Mouse (Mus musculus) heart, adult 18-20 months (tissue): ENCODE measurements around the gene Thbd. TPM values are rescaled to one million over a fixed set of nuclear protein-coding genes. Genes with fewer than 3 reads are reported as not detected.
A peak's percentile ranks its signal among the peaks of the same experiment; 100 is the strongest.

ENCODE experiments used
- DNase-seq, 2 experiments: peaks; one replicate each; pipeline ENCODE4 v3.0.0; 2021 to 2022; ENCODE audit warnings: mixed read lengths in 1 of 2
- total RNA-seq, 2 experiments: library from RNA; stranded (reverse); gene quantifications; 2 replicates each; pipeline ENCODE4 v1.2.3; 2021

Thbd gene
- total RNA-seq, 2 experiments from 2014 or later, result 42.3 to 44.8 TPM

DNA sequence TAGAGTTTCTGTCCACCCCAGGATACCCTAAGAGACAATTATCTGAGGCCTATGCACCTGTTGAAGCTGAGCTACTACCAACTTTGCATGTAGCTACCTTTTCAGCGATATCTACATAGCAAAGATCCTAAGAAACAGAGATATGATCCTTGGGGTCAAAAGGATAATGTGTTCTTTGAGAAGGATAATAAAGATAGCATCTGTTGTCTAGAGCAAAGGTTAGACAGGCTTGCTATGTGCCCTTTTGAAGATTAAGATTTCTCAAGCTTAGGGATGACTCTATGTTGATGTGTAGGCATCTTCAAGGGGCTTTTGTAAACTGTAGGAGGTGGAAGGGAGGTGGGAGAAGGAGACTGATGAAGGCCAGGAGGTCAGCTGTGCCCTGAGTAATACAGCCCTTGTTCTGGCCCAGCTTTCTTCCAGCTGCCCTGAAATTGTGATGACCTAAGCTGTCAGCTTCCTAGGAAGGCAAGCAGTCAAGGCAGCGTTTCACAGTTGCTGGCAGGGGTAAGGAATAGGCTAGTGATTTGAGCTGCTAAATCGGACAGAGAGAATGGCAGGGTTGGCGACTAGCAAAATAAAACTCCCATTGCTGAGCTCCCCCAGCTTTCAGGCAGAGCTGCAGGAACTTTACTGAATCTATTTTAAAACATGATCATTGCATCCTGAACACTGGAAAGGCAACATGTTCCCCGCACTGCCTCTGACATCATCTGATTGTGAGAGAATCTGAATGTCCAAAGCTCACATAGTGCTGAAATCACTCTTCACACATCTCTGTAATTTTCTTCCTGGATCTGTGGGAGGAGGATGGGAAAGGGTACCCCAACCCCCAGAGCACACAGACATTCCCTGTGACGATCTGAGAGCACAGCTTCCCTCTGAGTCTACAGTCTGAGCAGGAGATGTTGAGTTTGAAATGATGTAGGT is 20.1 kb downstream of the Thbd start:
- no peak for DNase-seq

DNA sequence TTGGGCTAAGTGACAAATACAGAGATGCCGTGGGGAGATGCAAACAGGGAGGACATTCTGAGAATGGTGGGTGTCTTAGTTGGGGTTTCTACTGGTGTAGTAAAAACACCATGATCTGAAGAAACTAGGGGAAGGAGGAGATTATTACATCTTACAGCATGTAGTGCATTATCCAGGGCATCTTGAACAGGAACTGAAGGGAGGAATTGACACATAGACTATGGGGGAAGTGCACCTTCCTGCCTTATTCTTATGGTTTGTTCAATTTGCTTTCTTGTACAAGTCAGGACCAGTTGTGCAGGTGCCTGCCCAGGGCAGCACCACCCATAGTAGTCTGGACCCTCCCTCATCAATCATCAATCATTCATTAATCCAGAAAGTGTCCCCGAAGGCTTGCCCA is 21.1 kb downstream of the Thbd start:
- no peak for DNase-seq

DNA sequence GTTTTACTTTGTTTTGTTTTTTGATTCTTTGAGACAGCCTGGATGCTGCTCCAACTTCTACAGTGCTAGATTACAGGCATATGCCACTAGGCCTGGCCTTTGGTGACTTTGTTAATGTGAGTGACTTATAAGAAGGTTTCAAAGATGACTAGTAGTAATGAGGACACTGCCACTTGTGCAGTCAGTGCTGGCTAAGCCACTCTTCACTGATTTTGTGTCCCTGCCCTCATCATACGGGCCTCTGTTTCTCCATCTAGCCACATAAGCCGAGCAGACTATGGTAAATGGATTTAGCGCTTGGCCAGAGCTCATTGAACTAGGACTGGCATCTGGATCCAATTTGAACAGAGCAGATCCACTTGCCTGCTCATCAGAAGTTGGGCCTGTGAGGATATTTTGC is 21.5 kb downstream of the Thbd start:
- no peak for DNase-seq

DNA sequence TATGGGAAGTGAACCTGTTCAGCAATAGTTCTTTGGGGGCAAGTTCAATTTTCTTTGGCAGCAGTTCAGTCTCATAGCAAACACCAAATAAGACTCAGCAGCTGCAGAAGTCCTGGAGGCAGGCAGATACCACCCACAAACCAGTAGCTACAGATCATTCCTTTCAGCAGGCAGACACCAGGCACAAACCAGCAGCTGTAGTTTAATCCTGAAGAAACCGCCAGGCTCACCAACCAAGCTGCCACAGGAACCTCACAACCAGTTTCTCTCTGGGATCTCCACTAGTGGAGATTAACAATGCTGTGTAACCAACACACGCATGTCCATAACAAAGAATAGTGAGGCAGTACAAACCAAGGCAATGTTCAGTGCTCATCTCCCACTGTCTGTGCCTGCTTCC is 26.9 kb downstream of the Thbd start:
- no peak for DNase-seq

DNA sequence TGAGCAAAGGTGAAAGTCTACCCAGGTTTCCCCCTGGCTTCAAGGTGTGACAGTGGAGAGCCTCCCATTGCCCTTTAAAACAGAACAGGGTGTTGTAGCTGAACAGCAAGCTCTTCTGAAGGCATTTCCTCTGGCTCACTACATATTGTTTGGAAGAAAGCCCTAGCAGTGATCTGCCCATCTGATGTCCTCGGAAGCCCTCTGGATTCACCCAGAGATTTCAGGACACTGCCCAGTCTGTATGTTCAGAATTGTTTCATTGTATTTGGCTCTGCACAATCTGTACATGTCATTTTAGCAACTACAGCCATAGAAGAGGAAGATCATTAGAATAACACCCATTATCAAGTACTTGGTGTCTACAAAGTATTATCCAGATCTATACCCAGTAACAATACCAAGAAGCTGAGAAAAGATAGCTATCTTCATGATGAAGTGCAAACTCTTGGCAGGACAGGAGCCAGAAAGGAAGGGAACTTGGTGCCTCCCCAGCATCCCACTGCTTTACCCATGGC is 28.0 kb downstream of the Thbd start:
- DNase-seq, result peak in 1 of 2 experiments; percentile 21

DNA sequence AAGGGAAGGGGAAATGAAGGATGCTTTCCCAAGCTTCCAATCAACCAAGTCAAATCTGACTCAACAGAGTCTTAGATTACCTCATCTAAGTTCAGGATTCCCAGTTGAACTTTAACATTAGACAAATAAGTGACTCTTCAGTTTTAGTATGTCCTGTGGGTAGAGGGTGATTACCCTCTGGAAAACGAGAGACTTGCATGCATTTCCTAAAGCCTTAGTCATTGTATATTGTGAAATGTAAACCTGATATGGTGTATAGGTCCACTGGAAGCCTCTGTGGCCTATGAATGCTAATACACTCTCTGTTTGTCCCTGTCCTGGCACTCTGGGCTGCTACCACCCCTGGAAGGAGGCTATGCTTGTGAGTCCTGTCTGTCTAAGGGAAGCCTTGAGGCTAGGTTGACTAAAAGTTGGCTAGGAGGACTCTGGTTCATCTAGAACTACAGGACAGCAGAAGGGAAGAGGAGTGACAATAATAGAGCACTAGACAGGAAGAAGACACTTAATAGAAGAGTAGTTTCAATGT is 29.1 kb downstream of the Thbd start:
- DNase-seq, result no peak

DNA sequence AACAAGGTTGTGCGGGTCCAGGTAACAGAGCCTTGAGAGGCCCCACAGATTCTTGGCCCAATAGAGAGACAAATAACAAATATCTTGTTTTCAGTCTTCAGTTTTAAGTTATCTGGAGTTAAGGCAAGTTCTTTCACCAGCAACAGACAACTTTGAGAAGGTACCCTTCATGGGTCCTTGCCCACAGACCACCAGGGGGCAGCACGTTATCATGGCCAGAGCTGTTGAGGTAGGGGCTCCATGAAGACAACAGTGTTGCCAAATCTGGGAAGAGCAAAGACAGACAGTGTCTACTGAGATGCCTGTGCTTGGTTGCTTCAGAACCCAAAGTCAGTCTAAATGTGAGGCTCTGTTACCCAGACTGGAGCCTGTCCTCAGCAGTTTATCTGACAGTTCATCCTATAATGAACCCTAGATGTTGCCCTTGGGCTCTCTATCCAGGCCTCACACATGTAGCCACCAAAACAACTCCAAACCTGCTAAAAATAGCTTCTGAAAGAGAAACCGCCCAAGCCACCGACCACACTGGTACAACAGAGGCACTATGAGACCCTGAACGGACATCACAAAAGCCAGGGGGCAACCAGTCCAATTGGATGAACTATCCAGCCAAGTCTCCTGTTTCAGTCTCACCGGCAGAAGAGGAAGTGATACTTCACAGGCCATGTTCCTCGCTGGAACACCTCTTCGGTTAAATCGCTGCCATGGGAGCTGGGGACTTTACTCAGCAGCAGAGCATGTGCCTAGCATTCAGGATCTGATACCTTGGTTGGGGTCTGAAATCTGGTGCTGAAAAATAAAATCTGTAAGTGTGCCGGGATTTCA is 32.5 kb downstream of the Thbd start:
- peak; percentile 42 to 75 for DNase-seq

DNA sequence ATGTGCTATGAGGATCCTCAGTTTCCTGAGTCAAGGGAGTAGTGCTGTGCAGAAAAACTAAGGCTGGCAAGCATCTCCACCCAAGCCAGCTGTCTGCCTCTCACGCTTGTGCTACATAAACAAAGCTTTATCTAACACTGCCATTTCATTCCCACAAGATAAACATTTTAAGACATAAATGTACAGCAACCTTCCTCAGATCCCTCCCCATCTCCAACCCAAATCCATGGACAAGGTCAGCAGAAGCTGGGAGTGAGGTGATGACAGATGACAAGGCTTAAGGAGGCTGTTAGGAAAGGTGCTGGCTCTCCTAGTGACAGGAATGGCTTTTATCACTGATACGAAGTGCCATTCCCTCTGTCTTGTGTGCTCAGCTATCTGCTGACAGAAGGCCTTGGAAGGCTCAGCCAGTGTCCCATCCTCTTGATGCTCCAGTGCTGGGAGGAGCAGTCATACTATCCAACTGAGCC is 34.4 kb downstream of the Thbd start:
- no peak for DNase-seq

DNA sequence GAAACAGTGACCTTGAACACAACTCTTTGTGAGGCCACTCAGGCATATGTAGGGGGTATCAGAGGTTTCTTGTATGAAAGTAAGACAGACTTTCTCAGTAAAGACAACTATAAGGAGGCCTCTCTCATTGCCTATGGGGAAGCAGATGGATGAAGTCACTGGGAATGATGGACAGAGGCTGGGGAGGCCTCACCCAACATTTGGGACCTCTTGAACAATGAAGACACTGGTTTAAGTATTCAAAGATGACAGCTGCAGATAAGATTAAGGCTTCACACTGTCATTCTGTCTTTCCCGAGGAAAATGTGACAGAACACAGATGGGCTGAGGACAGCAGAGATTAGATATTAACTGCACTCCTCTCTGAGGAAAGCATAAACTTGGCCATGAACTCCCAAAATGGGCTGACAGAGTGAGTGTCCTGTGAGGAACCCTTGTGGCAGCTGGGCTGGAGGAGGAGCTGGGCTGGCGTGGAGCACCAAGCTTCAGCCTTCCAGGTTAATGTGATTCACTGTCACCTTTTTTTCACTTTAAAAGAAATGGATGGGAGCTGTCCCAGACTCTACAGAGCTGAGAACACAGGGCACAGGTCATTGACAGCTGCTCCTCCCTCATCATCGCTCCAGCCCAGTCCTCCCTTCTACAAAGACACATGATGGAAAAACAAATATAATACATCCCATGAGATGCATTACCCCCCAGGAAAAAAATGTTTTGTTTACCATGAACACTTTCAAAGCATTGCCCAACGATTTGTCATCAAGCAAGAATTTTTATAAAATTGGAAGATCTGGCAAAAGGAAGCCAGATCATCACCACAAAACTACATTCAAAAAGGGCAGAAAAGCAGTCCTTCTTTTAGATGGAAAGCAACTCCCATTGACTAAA is 36.0 kb downstream of the Thbd start:
- no peak for DNase-seq

DNA sequence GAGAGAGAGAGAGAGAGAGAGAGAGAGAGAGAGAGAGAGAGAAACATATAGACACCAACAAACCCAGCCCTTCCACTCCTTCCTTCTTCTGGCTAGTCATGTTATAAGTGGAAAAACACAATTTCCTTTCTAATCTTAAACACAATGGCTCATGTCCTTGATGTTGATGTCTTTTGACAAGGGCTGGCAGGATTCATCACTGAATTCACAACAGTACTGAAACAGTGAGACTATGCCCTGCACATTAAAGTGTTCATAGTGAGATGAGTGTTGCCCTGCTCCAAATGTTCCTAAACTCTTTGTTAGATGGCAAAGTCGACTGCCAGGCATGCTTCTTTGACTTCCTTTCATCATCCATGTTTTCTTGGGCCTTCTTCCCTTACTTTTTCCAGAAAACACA is 42.8 kb downstream of the Thbd start:
- no peak for DNase-seq

DNA sequence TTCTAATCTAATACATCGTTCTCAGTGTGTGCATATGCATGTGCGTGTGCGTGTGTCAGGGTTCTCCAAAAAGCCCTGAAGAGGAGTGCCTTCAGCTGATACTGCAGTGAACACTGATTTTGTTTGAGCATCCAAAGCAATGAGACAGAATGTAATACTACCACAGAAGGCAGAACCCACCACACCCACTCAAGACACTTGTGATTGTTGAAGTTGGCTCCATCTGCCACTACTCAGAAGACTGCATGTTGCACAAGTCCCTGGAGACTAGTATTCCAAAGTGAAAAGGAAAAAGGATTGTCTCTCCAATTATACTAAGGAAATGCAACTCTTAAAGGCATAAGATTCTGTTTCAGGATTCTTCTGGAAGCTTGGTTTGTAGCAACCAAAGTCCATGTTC is 43.5 kb downstream of the Thbd start:
- peak in 1 of 2 experiments; percentile 46 for DNase-seq

DNA sequence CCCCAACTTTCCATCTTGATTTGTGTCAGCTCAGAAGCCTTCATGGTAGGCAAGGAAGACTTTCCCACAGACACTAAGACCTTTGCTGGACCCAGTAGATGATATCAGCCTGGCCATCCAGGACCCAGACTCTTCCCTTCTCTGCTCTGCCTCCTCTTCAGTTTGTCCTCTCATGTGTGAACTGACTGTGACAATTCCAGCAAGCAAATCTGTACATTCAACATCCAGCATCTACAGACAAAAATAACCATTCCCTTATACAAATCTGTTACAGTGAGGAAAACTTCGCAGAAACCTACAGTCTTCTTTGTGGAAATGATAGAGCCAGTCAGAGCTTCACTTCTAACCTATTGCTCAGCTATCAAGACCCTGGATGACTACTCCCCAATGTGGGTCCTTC is 50.8 kb downstream of the Thbd start:
- DNase-seq, result no peak

Other genes with a start within 250 kb of the Thbd start
- 1 to 10 TPM; 1.3 to 1.5 TPM for gene Sstr4, start 12.8 kb downstream of the Thbd start, total RNA-seq
- gene Cd93, start 35.4 kb upstream of the Thbd start, total RNA-seq, result 10 to 100 TPM; 31.2 to 41.1 TPM